Mouse (Mus musculus): ENCODE results near the gene Zbtb38.

The Zbtb38 gene

GRCm38 (mm10) chr9:96758749-96759597, 6.3 kb upstream of the Zbtb38 start:
- DNase-seq (ENCODE audit: low read depth): peak; percentile 82

GRCm38 (mm10) chr9:96756638-96757435, 4.2 kb upstream of the Zbtb38 start:
- no peak for DNase-seq (ENCODE audit: low read depth)

- DNase-seq (ENCODE audit: low read depth): no peak
Observed at GRCm38 (mm10) chr9:96755761-96756160, 3.1 kb upstream of the Zbtb38 start.

- DNase-seq (ENCODE audit: low read depth): no peak
Observed at GRCm38 (mm10) chr9:96754625-96754969, 2.0 kb upstream of the Zbtb38 start.

- no peak for DNase-seq (ENCODE audit: low read depth)
Observed at GRCm38 (mm10) chr9:96753921-96754624, 1.4 kb upstream of the Zbtb38 start.

GRCm38 (mm10) chr9:96753392-96753791, 761 bp upstream of the Zbtb38 start:
- DNase-seq (ENCODE audit: low read depth): no peak

- no peak for DNase-seq (ENCODE audit: low read depth)
Observed at GRCm38 (mm10) chr9:96751821-96752602, 619 bp downstream of the Zbtb38 start.

GRCm38 (mm10) chr9:96750636-96751035, 2.0 kb downstream of the Zbtb38 start:
- DNase-seq (ENCODE audit: low read depth): no peak

GRCm38 (mm10) chr9:96746527-96746926, 6.1 kb downstream of the Zbtb38 start:
- DNase-seq (ENCODE audit: low read depth): no peak

- no peak for DNase-seq (ENCODE audit: low read depth)
Observed at GRCm38 (mm10) chr9:96744909-96745308, 7.7 kb downstream of the Zbtb38 start.

- no peak for DNase-seq (ENCODE audit: low read depth)
Observed at GRCm38 (mm10) chr9:96741365-96742085, 11.1 kb downstream of the Zbtb38 start.

GRCm38 (mm10) chr9:96740712-96741364, 11.8 kb downstream of the Zbtb38 start:
- no peak for DNase-seq (ENCODE audit: low read depth)

- DNase-seq (ENCODE audit: low read depth): no peak
Observed at GRCm38 (mm10) chr9:96739808-96740711, 12.6 kb downstream of the Zbtb38 start.

- no peak for DNase-seq (ENCODE audit: low read depth)
Observed at GRCm38 (mm10) chr9:96738563-96739355, 13.9 kb downstream of the Zbtb38 start.

- DNase-seq (ENCODE audit: low read depth): no peak
Observed at GRCm38 (mm10) chr9:96735946-96736345, 16.7 kb downstream of the Zbtb38 start.

GRCm38 (mm10) chr9:96733425-96733717, 19.3 kb downstream of the Zbtb38 start:
- DNase-seq (ENCODE audit: low read depth): no peak

- no peak for DNase-seq (ENCODE audit: low read depth)
Observed at GRCm38 (mm10) chr9:96732644-96733424, 19.8 kb downstream of the Zbtb38 start.

GRCm38 (mm10) chr9:96731961-96732511, 20.6 kb downstream of the Zbtb38 start:
- no peak for DNase-seq (ENCODE audit: low read depth)

Data from c-Kit-positive CD71-positive TER-119-negative erythroid progenitor cells, embryonic 14.5 days (primary cell).